Mouse (Mus musculus): ENCODE results near the gene Mbnl1. TPM values are rescaled to one million over a fixed set of nuclear protein-coding genes. Genes with fewer than 3 reads are reported as not detected.
A peak's percentile ranks its signal among the peaks of the same experiment; 100 is the strongest.

Mbnl1 gene
- polyA plus RNA-seq, 1 experiment from 2014 or later = 127 TPM

DNA sequence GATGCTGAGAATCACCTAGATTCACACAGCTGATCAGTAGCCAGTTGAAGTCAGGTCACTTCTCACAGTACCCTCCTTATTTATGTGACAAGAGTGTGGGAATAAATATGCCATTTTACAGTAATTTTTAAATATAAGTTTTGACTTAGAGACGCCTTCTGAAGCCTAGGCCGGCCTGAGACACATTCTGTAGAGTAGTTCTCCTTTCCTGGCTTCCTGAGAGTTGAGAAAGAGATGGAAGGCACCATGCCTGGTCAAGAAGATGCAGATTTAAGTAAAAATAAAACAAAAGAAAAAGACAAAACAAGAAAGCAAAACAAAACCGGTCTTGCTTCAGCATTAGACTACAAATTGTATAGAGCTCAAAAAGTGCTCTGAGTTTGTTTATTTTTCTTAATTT lies 38.6 kb downstream of the Mbnl1 start:
- Histone ChIP-seq H3K9ac (replicated peaks; ENCODE audit: low read depth) (no peak overlapping the region), H3K27ac (ENCODE audit: low read length) (0 out of 2 replicates have a peak overlapping the region, but pooled peaks have one; percentile 21), H3K4me2 (replicated peaks; ENCODE audit: low read depth, low read length) (no peak overlapping the region), H3K4me1 (ENCODE audit: insufficient read depth, low read depth, low read length) (peaks cover 29% of the 10 kb centered on the region; the same call in 1 of the 2 replicates), H3K27me3 (replicated peaks; ENCODE audit: insufficient read depth, low read length) (no peaks in the 10 kb centered on the region), H3K36me3 (ENCODE audit: insufficient read depth, low read length) (no peaks in the 10 kb centered on the region), H3K9me3 (ENCODE audit: low read length) (no peaks in the 10 kb centered on the region), H3K4me3 (ENCODE audit: low read depth, low read length) (no peak overlapping the region)
- no peak for TF ChIP-seq EP300 (IDR thresholded peaks at IDR 0.05)
- no peak for TF ChIP-seq CTCF (IDR thresholded peaks at IDR 0.05)
- no peak for ATAC-seq
- DNase-seq (ENCODE audit: low spot score) = peak; percentile 29
- 59% methylated on average over 3 of the region's 3 CpGs for WGBS

DNA sequence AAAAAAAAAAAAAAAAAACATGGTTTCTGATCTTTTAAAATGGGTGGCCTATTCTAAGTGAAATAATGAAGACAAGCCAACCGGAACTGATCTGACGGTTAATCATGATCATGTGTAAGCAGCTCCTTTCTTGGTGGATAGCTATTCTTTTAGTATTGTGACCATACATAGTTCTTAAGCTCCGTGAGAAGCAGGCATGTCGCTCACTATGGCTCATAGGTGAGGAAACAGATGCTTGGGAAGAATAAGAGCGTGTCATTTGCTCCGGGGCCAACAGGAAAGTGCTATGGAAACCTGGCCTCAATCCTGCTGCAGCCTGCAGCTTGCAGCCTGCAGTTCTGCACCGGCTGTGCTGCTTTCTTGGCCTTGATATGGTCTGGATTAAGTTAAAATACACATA lies 40.7 kb downstream of the Mbnl1 start:
- Histone ChIP-seq H3K27ac (ENCODE audit: low read length) (no peak overlapping the region), H3K9ac (replicated peaks; ENCODE audit: low read depth) (no peak overlapping the region), H3K4me2 (replicated peaks; ENCODE audit: low read depth, low read length) (no peak overlapping the region), H3K4me3 (ENCODE audit: low read depth, low read length) (no peak overlapping the region), H3K4me1 (ENCODE audit: insufficient read depth, low read depth, low read length) (peaks cover 26% of the 10 kb centered on the region; the same call in 1 of the 2 replicates), H3K27me3 (replicated peaks; ENCODE audit: insufficient read depth, low read length) (no peaks in the 10 kb centered on the region), H3K36me3 (ENCODE audit: insufficient read depth, low read length) (no peaks in the 10 kb centered on the region), H3K9me3 (ENCODE audit: low read length) (no peaks in the 10 kb centered on the region)
- TF ChIP-seq CTCF (IDR thresholded peaks at IDR 0.05) (no peak), EP300 (IDR thresholded peaks at IDR 0.05) (no peak)
- DNase-seq (ENCODE audit: low spot score) (no peak), ATAC-seq (no peak)
- WGBS = 35% methylated on average over 7 of the region's 7 CpGs

- no peak for DNase-seq (ENCODE audit: low spot score)
- Histone ChIP-seq H3K4me2 (replicated peaks; ENCODE audit: low read depth, low read length) (no peak overlapping the region), H3K27ac (ENCODE audit: low read length) (no peak overlapping the region), H3K27me3 (replicated peaks; ENCODE audit: insufficient read depth, low read length) (no peaks in the 10 kb centered on the region), H3K36me3 (ENCODE audit: insufficient read depth, low read length) (no peaks in the 10 kb centered on the region), H3K9me3 (ENCODE audit: low read length) (no peaks in the 10 kb centered on the region), H3K4me3 (ENCODE audit: low read depth, low read length) (no peak overlapping the region), H3K9ac (replicated peaks; ENCODE audit: low read depth) (no peak overlapping the region), H3K4me1 (ENCODE audit: insufficient read depth, low read depth, low read length) (peaks cover 25% of the 10 kb centered on the region; the same call in 1 of the 2 replicates)
- 37% methylated on average over 2 of the region's 2 CpGs for WGBS
- ATAC-seq = no peak
- TF ChIP-seq CTCF (IDR thresholded peaks at IDR 0.05) (no peak), EP300 (IDR thresholded peaks at IDR 0.05) (no peak)
These were observed 41.1 kb downstream of the Mbnl1 start for GRCm38 (mm10) chr3:60513746-60514145.

- H3K4me2 ChIP-seq (replicated peaks; ENCODE audit: low read depth, low read length) = no peak overlapping the region
- no peak for ATAC-seq
- no peak overlapping the region for H3K4me3 ChIP-seq (ENCODE audit: low read depth, low read length)
- peaks cover 22% of the 10 kb centered on the region; the same call in 1 of the 2 replicates for H3K4me1 ChIP-seq (ENCODE audit: insufficient read depth, low read depth, low read length)
- H3K9ac ChIP-seq (replicated peaks; ENCODE audit: low read depth) = no peak overlapping the region
- no peak for TF ChIP-seq CTCF (IDR thresholded peaks at IDR 0.05)
- TF ChIP-seq EP300 (IDR thresholded peaks at IDR 0.05) = no peak
- H3K27me3 ChIP-seq (replicated peaks; ENCODE audit: insufficient read depth, low read length) = no peaks in the 10 kb centered on the region
- DNase-seq (ENCODE audit: low spot score) = no peak
- no peaks in the 10 kb centered on the region for H3K9me3 ChIP-seq (ENCODE audit: low read length)
- no peaks in the 10 kb centered on the region for H3K36me3 ChIP-seq (ENCODE audit: insufficient read depth, low read length)
- H3K27ac ChIP-seq (ENCODE audit: low read length) = no peak overlapping the region
These were observed 42.8 kb downstream of the Mbnl1 start for GRCm38 (mm10) chr3:60515430-60515829.

GRCm38 (mm10) chr3:60516054-60516674 lies 43.5 kb downstream of the Mbnl1 start:
- Histone ChIP-seq H3K36me3 (ENCODE audit: insufficient read depth, low read length) (no peaks in the 10 kb centered on the region), H3K27ac (ENCODE audit: low read length) (peak overlapping the region; percentile 23; the same call in 1 of the 2 replicates), H3K4me2 (replicated peaks; ENCODE audit: low read depth, low read length) (peak overlapping the region; percentile 20), H3K27me3 (replicated peaks; ENCODE audit: insufficient read depth, low read length) (no peaks in the 10 kb centered on the region), H3K4me3 (ENCODE audit: low read depth, low read length) (no peak overlapping the region), H3K4me1 (ENCODE audit: insufficient read depth, low read depth, low read length) (peaks cover 19% of the 10 kb centered on the region; the same call in 1 of the 2 replicates), H3K9ac (replicated peaks; ENCODE audit: low read depth) (no peak overlapping the region), H3K9me3 (ENCODE audit: low read length) (no peaks in the 10 kb centered on the region)
- ATAC-seq = peak; percentile 76
- peak; percentile 72 for DNase-seq (ENCODE audit: low spot score)
- WGBS = 20% methylated on average over 12 of the region's 12 CpGs
- TF ChIP-seq CTCF (IDR thresholded peaks at IDR 0.05) = peak; percentile 77
- TF ChIP-seq EP300 (IDR thresholded peaks at IDR 0.05) = no peak

GRCm38 (mm10) chr3:60517234-60517787 lies 44.7 kb downstream of the Mbnl1 start:
- Histone ChIP-seq H3K9me3 (ENCODE audit: low read length) (no peaks in the 10 kb centered on the region), H3K27me3 (replicated peaks; ENCODE audit: insufficient read depth, low read length) (no peaks in the 10 kb centered on the region), H3K4me1 (ENCODE audit: insufficient read depth, low read depth, low read length) (peaks cover 11% of the 10 kb centered on the region; the same call in 1 of the 2 replicates), H3K36me3 (ENCODE audit: insufficient read depth, low read length) (no peaks in the 10 kb centered on the region), H3K4me3 (ENCODE audit: low read depth, low read length) (no peak overlapping the region), H3K9ac (replicated peaks; ENCODE audit: low read depth) (no peak overlapping the region), H3K4me2 (replicated peaks; ENCODE audit: low read depth, low read length) (no peak overlapping the region), H3K27ac (ENCODE audit: low read length) (0 out of 2 replicates have a peak overlapping the region, but pooled peaks have one; percentile 7)
- TF ChIP-seq CTCF (IDR thresholded peaks at IDR 0.05) = no peak
- TF ChIP-seq EP300 (IDR thresholded peaks at IDR 0.05) = no peak
- WGBS = 34% methylated on average over 3 of the region's 3 CpGs
- no peak for ATAC-seq
- no peak for DNase-seq (ENCODE audit: low spot score)
